Mouse (Mus musculus) heart, postnatal 4 days (tissue): ENCODE data around the gene Sirt6. TPM values are rescaled to one million over a fixed set of nuclear protein-coding genes. Genes with fewer than 3 reads are reported as not detected.
"Not testable (repeated sequence)": the region's sequence is repeated elsewhere in the genome, so short reads cannot be mapped to it uniquely, and the experiment has no call there.

Source experiments
- DNase-seq: peaks from one replicate; pipeline ENCODE4 v3.0.0; 2021
- total RNA-seq, 2 experiments: library from RNA; stranded (reverse); gene quantifications; 2 replicates each; pipeline ENCODE4 v1.2.3; 2021

Sirt6 gene
- total RNA-seq: 10 to 100 TPM; 16.8 to 17.0 TPM

- peak; percentile 93 for DNase-seq
Observed at GRCm38 (mm10) chr10:81626994-81627835, at the start of gene Sirt6. Gene Sirt6 (minus strand): TSS chr10:81627797.

- no peak for DNase-seq
Observed at GRCm38 (mm10) chr10:81656174-81656573, 28.6 kb upstream of the Sirt6 start.

- no peak for DNase-seq
Observed at GRCm38 (mm10) chr10:81655178-81655577, 27.6 kb upstream of the Sirt6 start.

- DNase-seq: peak; percentile 92
Observed at GRCm38 (mm10) chr10:81648803-81649775, 21.5 kb upstream of the Sirt6 start, which contains the start of gene Gm10778. Gene Gm10778 (plus strand): TSS chr10:81649059.

GRCm38 (mm10) chr10:81646015-81646555, 18.5 kb upstream of the Sirt6 start:
- no peak for DNase-seq

- no peak for DNase-seq
Observed at GRCm38 (mm10) chr10:81645391-81645790, 17.8 kb upstream of the Sirt6 start.

GRCm38 (mm10) chr10:81644716-81645115, 17.1 kb upstream of the Sirt6 start:
- no peak for DNase-seq

- no peak for DNase-seq
Observed at GRCm38 (mm10) chr10:81644162-81644561, 16.6 kb upstream of the Sirt6 start.

GRCm38 (mm10) chr10:81643449-81644055, 16.0 kb upstream of the Sirt6 start:
- peak; percentile 97 for DNase-seq

GRCm38 (mm10) chr10:81642648-81643448, 15.3 kb upstream of the Sirt6 start:
- DNase-seq: no peak

- DNase-seq: no peak
Observed at GRCm38 (mm10) chr10:81641978-81642647, 14.5 kb upstream of the Sirt6 start.

GRCm38 (mm10) chr10:81641566-81641965, 14.0 kb upstream of the Sirt6 start:
- no peak for DNase-seq

- DNase-seq: not testable (repeated sequence)
Observed at GRCm38 (mm10) chr10:81640825-81641224, 13.2 kb upstream of the Sirt6 start.

- no peak for DNase-seq
Observed at GRCm38 (mm10) chr10:81638101-81638500, 10.5 kb upstream of the Sirt6 start.

GRCm38 (mm10) chr10:81636338-81636737, 8.7 kb upstream of the Sirt6 start:
- DNase-seq: no peak

GRCm38 (mm10) chr10:81633253-81634099, 5.9 kb upstream of the Sirt6 start:
- DNase-seq: peak; percentile 85

GRCm38 (mm10) chr10:81628390-81628789, 793 bp upstream of the Sirt6 start, which contains the start of gene Ankrd24:
Gene Ankrd24 (plus strand): TSS chr10:81628540.
- no peak for DNase-seq

- peak; percentile 56 for DNase-seq
Observed at GRCm38 (mm10) chr10:81627836-81628220, 231 bp upstream of the Sirt6 start.

GRCm38 (mm10) chr10:81626101-81626993, 1.2 kb downstream of the Sirt6 start:
- no peak for DNase-seq
